Mouse (Mus musculus) megakaryocyte, embryonic 14.5 days (primary cell): ENCODE measurements at regions not wholly inside any gene's neighbourhood (a gene's known extent, or its start where the extent isn't known, plus 50 kb on each side); places are given as distances from the start of the nearest gene placed in this dataset.

Experiments
- FLI1 ChIP-seq: IDR thresholded peaks from 2 replicates; pipeline ENCODE4 v1.6.1; 2012; ENCODE audit warnings: low read length, inconsistent platforms, mixed read lengths
- GATA1 ChIP-seq: IDR thresholded peaks from 3 replicates; pipeline ENCODE4 v1.6.1; 2012; ENCODE audit warnings: mixed read lengths, low read length, inconsistent platforms, borderline replicate concordance

DNA sequence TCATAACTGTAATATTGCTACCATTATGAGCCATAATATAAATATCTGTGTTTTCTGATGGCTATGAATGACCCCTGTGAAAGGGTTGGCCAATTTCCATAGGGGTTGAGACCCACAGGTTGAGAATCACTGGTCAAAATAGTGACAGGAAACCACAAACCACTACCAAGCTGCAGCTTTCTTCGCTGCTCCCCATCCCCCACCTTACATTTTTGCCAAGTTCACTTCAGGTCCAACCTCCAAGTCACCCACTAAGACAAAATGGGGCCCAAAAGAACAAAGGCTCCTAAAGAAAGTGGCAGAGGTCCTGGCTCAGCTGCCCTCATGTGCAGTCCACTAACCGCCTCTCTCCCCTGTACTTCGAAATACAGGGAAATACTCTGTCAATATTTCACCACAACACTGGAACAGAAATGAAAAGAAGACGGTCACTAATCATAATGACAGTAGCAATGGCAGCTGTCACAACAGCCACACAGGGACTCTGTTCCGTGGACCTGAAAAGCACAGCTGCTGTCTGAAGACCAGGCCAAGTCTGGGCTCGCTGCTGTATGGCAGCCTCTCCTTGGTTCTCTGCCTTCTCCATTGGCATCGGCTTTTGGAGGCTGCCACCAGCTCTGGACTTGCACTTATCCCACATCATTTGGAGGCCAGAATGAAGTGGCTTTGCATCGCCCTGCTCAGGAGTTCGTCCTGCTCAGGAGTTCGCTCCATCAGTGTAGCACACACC lies 257.3 kb upstream of the Kdm8 start:
- TF ChIP-seq GATA1 (no peak), FLI1 (no peak)
